Mouse (Mus musculus) MEL (cell line): ENCODE data around the gene Slco6d1. TPM values are rescaled to one million over a fixed set of nuclear protein-coding genes. Genes with fewer than 3 reads are reported as not detected.
"Not testable (repeated sequence)": the region's sequence is repeated elsewhere in the genome, so short reads cannot be mapped to it uniquely, and the experiment has no call there.

ENCODE experiments used
- DNase-seq: peaks from one replicate; pipeline ENCODE4 v3.0.0; 2011; ENCODE audit warnings: low read depth, low spot score
- H3K27ac ChIP-seq: 2 replicates; pipeline ENCODE4 v1.5.1; 2012; ENCODE audit warnings: low read depth, mild to moderate bottlenecking, control low read depth, low read length, moderate library complexity; ENCODE audit not compliant: control insufficient read depth
- H3K27me3 ChIP-seq, 2 experiments: fragments of 150-350 bp in 1 of 2; sonication (generic) in 1 of 2; 2 replicates each; pipeline ENCODE4 v1.6.1; 2012; ENCODE audit warnings: low read length in 2 of 2, mild to moderate bottlenecking in 2 of 2, improper control_type of control experiment in 1 of 2, moderate library complexity in 1 of 2; ENCODE audit not compliant: insufficient read depth in 2 of 2, control insufficient read depth in 1 of 2
- H3K36me3 ChIP-seq, 2 experiments: 2 replicates each; pipeline ENCODE4 v1.6.1; 2012 to 2014; ENCODE audit warnings: low read length in 2 of 2, improper control_type of control experiment in 1 of 2, inconsistent platforms in 1 of 2, mild to moderate bottlenecking in 1 of 2; ENCODE audit not compliant: insufficient read depth in 2 of 2, control insufficient read depth in 1 of 2
- H3K4me1 ChIP-seq, 2 experiments: fragments of 150-350 bp in 1 of 2; sonication (generic) in 1 of 2; 2 replicates each; pipeline ENCODE4 v1.6.1; 2012; ENCODE audit warnings: low read length in 2 of 2, improper control_type of control experiment in 1 of 2, mild to moderate bottlenecking in 1 of 2; ENCODE audit not compliant: insufficient read depth in 2 of 2, control insufficient read depth in 1 of 2
- H3K4me3 ChIP-seq, 2 experiments: fragments of 150-350 bp in 1 of 2; sonication (generic) in 1 of 2; 2 replicates each; pipeline ENCODE4 v1.5.1; 2012; ENCODE audit warnings: low read depth in 2 of 2, low read length in 2 of 2, mild to moderate bottlenecking in 2 of 2, moderate library complexity in 2 of 2, control low read depth in 1 of 2, improper control_type of control experiment in 1 of 2; ENCODE audit not compliant: control insufficient read depth in 1 of 2, insufficient read depth in 1 of 2
- H3K79me2 ChIP-seq: 2 replicates; pipeline ENCODE4 v1.6.1; 2012; ENCODE audit warnings: mild to moderate bottlenecking, low read length, moderate library complexity; ENCODE audit not compliant: control insufficient read depth, poor library complexity, insufficient read depth
- H3K9ac ChIP-seq: 2 replicates; pipeline ENCODE4 v1.6.1; 2012; ENCODE audit warnings: low read depth, mild to moderate bottlenecking, control low read depth, low read length, moderate library complexity; ENCODE audit not compliant: control insufficient read depth, poor library complexity, severe bottlenecking
- H3K9me3 ChIP-seq: fragments of 150-350 bp; sonication (generic); replicated peaks from 2 replicates; pipeline ENCODE4 v1.6.1; 2012; ENCODE audit warnings: mild to moderate bottlenecking, low read length, improper control_type of control experiment, moderate library complexity; ENCODE audit not compliant: insufficient read depth
- BHLHE40 ChIP-seq: IDR thresholded peaks from 2 replicates; pipeline ENCODE4 v1.6.1; 2012; ENCODE audit warnings: low read depth, mild to moderate bottlenecking, inconsistent platforms, low read length, improper control_type of control experiment, borderline replicate concordance
- CHD1 ChIP-seq: IDR thresholded peaks from 2 replicates; pipeline ENCODE4 v1.6.1; 2012; ENCODE audit warnings: low read depth, mild to moderate bottlenecking, inconsistent platforms, low read length, improper control_type of control experiment
- CHD2 ChIP-seq: IDR thresholded peaks from 2 replicates; pipeline ENCODE4 v1.6.1; 2011; ENCODE audit warnings: low read length, improper control_type of control experiment
- CTCF ChIP-seq, 3 experiments: IDR thresholded peaks in 2 of 3; conservative IDR thresholded peaks in 1 of 3; 2 replicates each; pipeline ENCODE4 v1.5.1; 2011 to 2012; ENCODE audit warnings: low read length in 3 of 3, low read depth in 2 of 3, mild to moderate bottlenecking in 2 of 3, improper control_type of control experiment in 1 of 3, inconsistent platforms in 1 of 3, mixed read lengths in 1 of 3, moderate library complexity in 1 of 3; ENCODE audit not compliant: control insufficient read depth in 1 of 3, insufficient read depth in 1 of 3, poor library complexity in 1 of 3, severe bottlenecking in 1 of 3
- E2F4 ChIP-seq: IDR thresholded peaks from 2 replicates; pipeline ENCODE4 v1.6.1; 2011; ENCODE audit warnings: low read depth, low read length, improper control_type of control experiment, borderline replicate concordance
- GABPA ChIP-seq: IDR thresholded peaks from 2 replicates; pipeline ENCODE4 v1.6.1; 2012; ENCODE audit warnings: low read depth, mild to moderate bottlenecking, inconsistent platforms, low read length, improper control_type of control experiment, moderate library complexity
- JUND ChIP-seq: IDR thresholded peaks from 2 replicates; pipeline ENCODE4 v1.6.1; 2011; ENCODE audit warnings: low read depth, mild to moderate bottlenecking, improper control_type of control experiment, low read length
- KAT2A ChIP-seq: conservative IDR thresholded peaks from 2 replicates; pipeline ENCODE4 v1.6.1; 2012; ENCODE audit warnings: low read depth, low read length, improper control_type of control experiment, inconsistent platforms
- MAFK ChIP-seq: IDR thresholded peaks from 2 replicates; pipeline ENCODE4 v1.6.1; 2011; ENCODE audit warnings: low read depth, mild to moderate bottlenecking, low read length, improper control_type of control experiment, borderline replicate concordance
- MEF2A ChIP-seq: IDR thresholded peaks from 2 replicates; pipeline ENCODE4 v1.6.1; 2014; ENCODE audit warnings: low read depth, mild to moderate bottlenecking, inconsistent platforms, low read length, improper control_type of control experiment; ENCODE audit not compliant: poor library complexity, insufficient replicate concordance, severe bottlenecking; ENCODE audit errors: extremely low read depth
- MYB ChIP-seq: IDR thresholded peaks from 2 replicates; pipeline ENCODE4 v1.6.1; 2011; ENCODE audit warnings: mild to moderate bottlenecking, low read depth, low read length, improper control_type of control experiment
- POLR2A ChIP-seq, 2 experiments: IDR thresholded peaks; 2 replicates each; pipeline ENCODE4 v1.6.1; 2011 to 2012; ENCODE audit warnings: low read length in 2 of 2, mild to moderate bottlenecking in 2 of 2, control low read depth in 1 of 2, improper control_type of control experiment in 1 of 2, low read depth in 1 of 2, moderate library complexity in 1 of 2; ENCODE audit not compliant: control insufficient read depth in 1 of 2, insufficient read depth in 1 of 2, poor library complexity in 1 of 2
- RAD21 ChIP-seq: IDR thresholded peaks from 2 replicates; pipeline ENCODE4 v1.6.1; 2011; ENCODE audit warnings: mild to moderate bottlenecking, low read depth, low read length, improper control_type of control experiment
- SMC3 ChIP-seq: IDR thresholded peaks from 2 replicates; pipeline ENCODE4 v1.6.1; 2011; ENCODE audit warnings: low read depth, low read length, improper control_type of control experiment
- TBP ChIP-seq: IDR thresholded peaks from 2 replicates; pipeline ENCODE4 v1.8.0; 2011; ENCODE audit warnings: low read depth, low read length, improper control_type of control experiment
- UBTF ChIP-seq: IDR thresholded peaks from 2 replicates; pipeline ENCODE4 v1.6.1; 2012; ENCODE audit warnings: low read depth, mild to moderate bottlenecking, inconsistent platforms, low read length, improper control_type of control experiment, moderate library complexity, borderline replicate concordance; ENCODE audit not compliant: insufficient read depth
- ZKSCAN1 ChIP-seq: IDR thresholded peaks from 2 replicates; pipeline ENCODE4 v1.6.1; 2012; ENCODE audit warnings: low read depth, mild to moderate bottlenecking, inconsistent platforms, low read length, improper control_type of control experiment, moderate library complexity
- polyA plus RNA-seq, 2 experiments: library from polyadenylated mRNA; stranded (reverse) in 1 of 2; unstranded in 1 of 2; fragments of >175 nt in 1 of 2; fragments of >200 nt in 1 of 2; gene quantifications; 2 replicates each; pipeline versions ENCODE4 v1.2.1 to v1.2.4; 2012; ENCODE audit warnings: low replicate concordance in 2 of 2, low read depth in 1 of 2; ENCODE audit not compliant: insufficient read length in 2 of 2, insufficient read depth in 1 of 2, missing spikeins in 1 of 2
- total RNA-seq: library from RNA; depleted of rRNA; stranded (reverse); fragments of 300-350 nt; gene quantifications from 2 replicates; pipeline ENCODE4 v1.2.3, GENCODE M21; 2012

The Slco6d1 gene
- total and polyA plus RNA-seq, 3 experiments, result not detected

DNA sequence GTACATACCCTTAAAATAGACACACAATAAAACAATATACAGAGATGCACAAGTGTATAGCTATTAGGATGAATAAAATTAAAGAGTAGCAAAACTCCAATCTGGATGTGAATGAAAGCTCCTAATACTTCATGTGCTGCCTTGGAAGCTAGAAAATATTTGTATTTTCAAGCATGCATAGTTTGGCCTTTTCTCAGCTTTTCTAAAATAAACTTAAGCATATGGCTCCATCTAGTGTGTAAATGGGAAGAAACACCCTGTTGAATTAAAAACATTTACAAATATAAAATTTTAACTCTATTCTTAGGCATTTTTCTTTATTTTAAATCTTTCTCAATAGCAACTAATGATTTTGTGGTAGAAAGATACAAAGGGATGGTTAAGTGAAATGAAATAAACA lies 102.6 kb downstream of the Slco6d1 start:
- Histone ChIP-seq H3K4me3 (no peak overlapping the region), H3K4me1 (no peaks in the 10 kb centered on the region), H3K9me3 (no peaks in the 10 kb centered on the region), H3K36me3 (no peaks in the 10 kb centered on the region), H3K27me3 (no peaks in the 10 kb centered on the region), H3K27ac (no peak overlapping the region), H3K79me2 (no peaks in the 10 kb centered on the region), H3K9ac (no peak overlapping the region)
- peak in 1 of 3 experiments; percentile 18; a peak in 1 of 6 replicates for TF ChIP-seq CTCF (IDR thresholded peaks at IDR 0.05 in 2 of 3, conservative IDR thresholded peaks at IDR 0.05 in 1 of 3; ENCODE audit: control insufficient read depth in 1 of 3, insufficient read depth in 1 of 3, low read depth in 2 of 3, low read length in 3 of 3, poor library complexity in 1 of 3, severe bottlenecking in 1 of 3)
- TF ChIP-seq MYB, result no peak
- TF ChIP-seq RAD21, result peak; percentile 41
- peak; percentile 13; the same call in 1 of the 2 replicates for TF ChIP-seq SMC3
- no peak for DNase-seq

DNA sequence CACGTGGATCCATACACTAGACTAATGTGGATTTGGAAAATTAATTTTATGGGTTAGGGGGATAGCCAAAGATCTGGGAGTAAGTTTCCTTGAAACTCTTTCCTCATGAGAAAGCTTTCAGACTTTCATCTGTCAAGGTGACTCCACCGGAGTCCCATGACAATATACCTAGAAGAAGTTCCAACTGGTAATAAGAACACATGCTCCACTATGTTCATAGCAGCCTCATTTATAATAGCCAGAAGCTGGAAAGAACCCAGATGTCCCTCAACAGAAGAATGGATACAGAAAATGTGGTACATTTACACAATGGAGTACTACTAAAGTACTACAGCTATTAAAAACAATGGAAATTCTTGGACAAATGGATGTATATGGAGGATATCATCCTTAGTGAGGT lies 107.4 kb downstream of the Slco6d1 start:
- not testable (repeated sequence) for H3K9ac ChIP-seq, H3K9me3 ChIP-seq, H3K4me1 ChIP-seq, H3K27ac ChIP-seq, DNase-seq, H3K36me3 ChIP-seq, H3K27me3 ChIP-seq, H3K4me3 ChIP-seq, H3K79me2 ChIP-seq

DNA sequence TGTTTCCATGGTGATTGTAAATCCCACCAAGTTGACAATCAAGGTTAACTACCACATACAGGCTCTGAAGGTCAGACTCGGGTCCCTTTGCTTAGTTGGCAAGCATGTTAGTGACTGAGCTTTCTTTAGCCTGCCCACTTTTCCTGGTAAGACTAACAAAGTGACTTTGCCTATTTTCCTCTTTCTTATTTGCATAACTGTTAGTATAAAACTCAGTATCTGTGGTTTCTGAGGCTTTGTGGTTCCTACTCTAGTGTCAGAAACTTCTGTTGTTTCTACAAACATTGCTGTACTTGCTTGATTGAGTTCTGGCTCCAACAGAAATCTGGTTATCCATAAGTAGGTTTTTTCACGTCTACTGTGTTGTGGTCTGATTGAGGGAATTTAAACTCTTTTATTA lies 124.4 kb downstream of the Slco6d1 start:
- no peaks in the 10 kb centered on the region for H3K4me1 ChIP-seq
- no peak overlapping the region for H3K9ac ChIP-seq
- no peak for TF ChIP-seq UBTF
- no peak for TF ChIP-seq KAT2A
- TF ChIP-seq TBP, result no peak
- no peak for TF ChIP-seq CTCF (IDR thresholded peaks at IDR 0.05 in 2 of 3, conservative IDR thresholded peaks at IDR 0.05 in 1 of 3; ENCODE audit: control insufficient read depth in 1 of 3, insufficient read depth in 1 of 3, low read depth in 2 of 3, low read length in 3 of 3, poor library complexity in 1 of 3, severe bottlenecking in 1 of 3)
- TF ChIP-seq MEF2A, result no peak
- no peak for TF ChIP-seq BHLHE40
- TF ChIP-seq JUND, result no peak
- no peak for TF ChIP-seq CHD2
- TF ChIP-seq ZKSCAN1, result no peak
- TF ChIP-seq MYB, result no peak
- no peak for TF ChIP-seq MAFK
- no peak for TF ChIP-seq SMC3
- TF ChIP-seq E2F4, result no peak
- no peak for TF ChIP-seq CHD1
- TF ChIP-seq POLR2A (IDR thresholded peaks at IDR 0.05; ENCODE audit: control insufficient read depth in 1 of 2, insufficient read depth in 1 of 2, low read depth in 1 of 2, low read length in 2 of 2, poor library complexity in 1 of 2), result no peak
- no peak for TF ChIP-seq GABPA
- H3K79me2 ChIP-seq, result no peaks in the 10 kb centered on the region
- no peak overlapping the region for H3K4me3 ChIP-seq
- no peak overlapping the region for H3K27ac ChIP-seq
- H3K36me3 ChIP-seq, result no peaks in the 10 kb centered on the region
- no peak for DNase-seq
- H3K9me3 ChIP-seq, result no peaks in the 10 kb centered on the region
- H3K27me3 ChIP-seq, result no peaks in the 10 kb centered on the region
